8 mouse cellular contexts compared by ENCODE assay signal in genomic region chr13:23497656-23498321, GRCm38 (mm10). TPM values are rescaled to one million over a fixed set of nuclear protein-coding genes. Genes with fewer than 3 reads are reported as not detected.
DNase-seq lines count a peak whose midpoint lies in the region; ATAC-seq and TF ChIP-seq lines count a peak whose summit lies in the region.

No protein-coding gene starts in this region.

- DNase-seq in gastrocnemius, adult 2 months: no peak
- DNase-seq in gastrocnemius, postnatal 36 days: no peak
- peak; percentile 40 for DNase-seq in 416B (ENCODE audit: low read depth)
- peak; percentile 25 for DNase-seq in heart, postnatal 4 days
- DNase-seq in liver: peak; percentile 75
- DNase-seq in urinary bladder, postnatal 4 days (ENCODE audit: low spot score in 2 of 2): no peak

- no peak for TF ChIP-seq CTCF in gastrocnemius, adult 2 months (IDR thresholded peaks at IDR 0.05)

- intact Hi-C loops in gastrocnemius, adult 2 months (cut with DNase I): no loop called here
- intact Hi-C loops in gastrocnemius, postnatal 36 days (cut with DNase I): loop anchor here (5.0 kb wide), 1 partner anchor 35 kb away; no protein-coding TSS in a partner anchor

- 0 out of 2 replicates have a peak, but pooled peaks have one; percentile 9 for ATAC-seq in common myeloid progenitor, adult 5-6 weeks (replicated peaks; ENCODE audit: low read depth, poor library complexity, severe bottlenecking)
- ATAC-seq in stomach, embryonic 14.5 days (ENCODE audit: insufficient number of reproducible peaks, insufficient read depth, low FRiP score, low read depth): no peak

- no peak overlapping the region for H3K9ac ChIP-seq in stomach, embryonic 14.5 days (replicated peaks; ENCODE audit: low read depth, low read length)

- peak overlapping the region; percentile 50 for H3K4me3 ChIP-seq in gastrocnemius, adult 2 months
- peak overlapping the region; percentile 28 for H3K4me3 ChIP-seq in stomach, embryonic 14.5 days (ENCODE audit: low read depth, low read length)

- peak overlapping the region; percentile 50 for H3K4me2 ChIP-seq in stomach, embryonic 14.5 days (replicated peaks; ENCODE audit: low read depth, low read length)

- H3K27ac ChIP-seq in gastrocnemius, adult 2 months: no peak overlapping the region
- no peak overlapping the region for H3K27ac ChIP-seq in stomach, embryonic 14.5 days (ENCODE audit: low read length)

- WGBS in stomach, embryonic 14.5 days: 7% methylated on average over 19 of the region's 19 CpGs

- H3K36me3 ChIP-seq in stomach, embryonic 14.5 days (ENCODE audit: control insufficient read depth, insufficient read depth, low read length): no peaks in the 10 kb centered on the region

- no peaks in the 10 kb centered on the region for H3K9me3 ChIP-seq in stomach, embryonic 14.5 days (ENCODE audit: control insufficient read depth, low read depth, low read length)

- peaks cover 15% of the 10 kb centered on the region; the same call in 1 of the 2 replicates for H3K4me1 ChIP-seq in stomach, embryonic 14.5 days (ENCODE audit: control insufficient read depth, insufficient read depth, low read length)

- no peaks in the 10 kb centered on the region for H3K27me3 ChIP-seq in stomach, embryonic 14.5 days (ENCODE audit: control insufficient read depth, insufficient read depth, low read length)

RNA-seq across cellular contexts. Expression of gene Btn2a2, which starts 9.1 kb away (rescaled TPM):
- total RNA-seq in gastrocnemius, adult 2 months (2021): not detected
- not detected for total RNA-seq in gastrocnemius, postnatal 36 days (2021)
- not detected in 2 replicates for total RNA-seq in common myeloid progenitor, adult 5-6 weeks (2017)
- not detected for total RNA-seq in heart, postnatal 4 days (2021)
- polyA plus RNA-seq in stomach, embryonic 14.5 days (2014; fragmentation: Nextera tagmentation; extraction: Ambion mirVana): 0.22 and 0.30 TPM in 2 replicates

RNA-seq across cellular contexts. Expression of gene Btn1a1, which starts 32.1 kb away (rescaled TPM):
- total RNA-seq in gastrocnemius, adult 2 months (2021): not detected
- total RNA-seq in gastrocnemius, postnatal 36 days (2021): not detected
- total RNA-seq in common myeloid progenitor, adult 5-6 weeks (2017): not detected in 2 replicates
- under 1 TPM; 0.11 to 0.24 TPM for total RNA-seq in heart, postnatal 4 days (2021)
- polyA plus RNA-seq in stomach, embryonic 14.5 days (2014; fragmentation: Nextera tagmentation; extraction: Ambion mirVana): 0.17 TPM in 1 of 2 replicates, not detected in the other

RNA-seq across cellular contexts. Expression of gene Hist1h4h, which starts 33.1 kb away (rescaled TPM):
- 100 to 1,000 TPM; 131 to 139 TPM for total RNA-seq in gastrocnemius, adult 2 months (2021)
- 100 to 1,000 TPM; 130 to 153 TPM for total RNA-seq in gastrocnemius, postnatal 36 days (2021)
- 1,499 and 1,774 TPM in 2 replicates for total RNA-seq in common myeloid progenitor, adult 5-6 weeks (2017)
- total RNA-seq in heart, postnatal 4 days (2021): 1,000 to 10,000 TPM; 1,227 to 1,327 TPM
- polyA plus RNA-seq in stomach, embryonic 14.5 days (2014; fragmentation: Nextera tagmentation; extraction: Ambion mirVana): 4.8 and 6.7 TPM in 2 replicates

RNA-seq across cellular contexts. Expression of gene Hist1h2af, which starts 35.9 kb away (rescaled TPM):
- total RNA-seq in gastrocnemius, adult 2 months (2021): 1 to 10 TPM in 1 of 2 experiments, not detected in 1; 2.0 TPM
- 10 to 100 TPM in 1 of 2 experiments, 1 to 10 TPM in 1; 7.7 to 11.5 TPM for total RNA-seq in gastrocnemius, postnatal 36 days (2021)
- total RNA-seq in common myeloid progenitor, adult 5-6 weeks (2017): 1,142 and 1,285 TPM in 2 replicates
- 100 to 1,000 TPM; 480 to 499 TPM for total RNA-seq in heart, postnatal 4 days (2021)
- 7.8 and 14.1 TPM in 2 replicates for polyA plus RNA-seq in stomach, embryonic 14.5 days (2014; fragmentation: Nextera tagmentation; extraction: Ambion mirVana)

RNA-seq across cellular contexts. Expression of gene Hist1h3g, which starts 37.4 kb away (rescaled TPM):
- total RNA-seq in gastrocnemius, adult 2 months (2021): not detected
- total RNA-seq in gastrocnemius, postnatal 36 days (2021): 1 to 10 TPM; 2.8 to 5.0 TPM
- total RNA-seq in common myeloid progenitor, adult 5-6 weeks (2017): 199 and 205 TPM in 2 replicates
- total RNA-seq in heart, postnatal 4 days (2021): 100 to 1,000 TPM; 165 to 172 TPM
- 5.5 and 7.8 TPM in 2 replicates for polyA plus RNA-seq in stomach, embryonic 14.5 days (2014; fragmentation: Nextera tagmentation; extraction: Ambion mirVana)

Comparison
In these comparisons a context has a peak if more than half of its experiments do, and no peak if none do; other contexts are left out.
1. DNase-seq: peak in 416B (single experiment), heart, postnatal 4 days (single experiment) and liver (single experiment); none in gastrocnemius, adult 2 months (single experiment), gastrocnemius, postnatal 36 days (0 of 2) and urinary bladder, postnatal 4 days (0 of 2).